Mouse (Mus musculus): ENCODE results near the gene A930004D18Rik. TPM values are rescaled to one million over a fixed set of nuclear protein-coding genes. Genes with fewer than 3 reads are reported as not detected.

A930004D18Rik gene
- polyA plus RNA-seq (2012; rRNA removed) = 0.52 and 0.70 TPM in 2 replicates

DNA sequence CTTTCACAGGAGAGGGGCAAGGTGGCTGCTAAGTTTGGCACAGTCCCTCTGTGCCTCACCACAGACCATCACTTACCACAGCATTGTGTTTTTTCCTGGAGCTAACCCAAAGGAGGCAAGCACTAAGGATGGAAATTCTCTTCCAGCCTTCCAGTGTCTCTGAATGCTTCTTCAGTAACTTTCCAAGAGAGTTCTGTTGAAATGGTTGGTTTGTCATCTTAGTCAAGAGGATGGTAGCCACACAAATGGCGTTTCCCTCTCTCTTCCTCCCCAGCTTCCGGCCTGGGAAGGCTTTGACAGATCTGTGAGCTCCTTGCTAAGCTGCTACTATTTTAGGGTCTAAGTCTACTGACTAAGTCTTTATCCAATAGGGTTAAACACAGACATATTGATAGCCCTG, at the start of gene A930004D18Rik:
Gene A930004D18Rik, minus strand, starts transcription at position 247 of the 400 bp plus-strand sequence.
- Histone ChIP-seq H3K36me3 (ENCODE audit: control insufficient read depth, insufficient read depth, low read length) (no peaks in the 10 kb centered on the region), H3K27me3 (ENCODE audit: control insufficient read depth, insufficient read depth, low read length) (peaks cover 7% of the 10 kb centered on the region), H3K4me1 (ENCODE audit: control insufficient read depth, insufficient read depth, insufficient read length, low read length) (no peaks in the 10 kb centered on the region), H3K4me3 (ENCODE audit: low read depth, low read length) (no peak within 1 kb of the TSS), H3K27ac (ENCODE audit: insufficient read depth, low read depth, low read length) (no peak within 1 kb of the TSS)
- WGBS = 78% methylated on average over 2 of the region's 2 CpGs
- TF ChIP-seq CTCF (IDR thresholded peaks at IDR 0.05; ENCODE audit: extremely low read depth, insufficient read length, insufficient replicate concordance, low read depth, low read length) (no peak), POLR2A (IDR thresholded peaks at IDR 0.05; ENCODE audit: low read depth, low read length) (no peak)

- TF ChIP-seq POLR2A (IDR thresholded peaks at IDR 0.05; ENCODE audit: low read depth, low read length) (no peak), CTCF (IDR thresholded peaks at IDR 0.05; ENCODE audit: extremely low read depth, insufficient read length, insufficient replicate concordance, low read depth, low read length) (no peak)
- Histone ChIP-seq H3K4me3 (ENCODE audit: low read depth, low read length) (no peak overlapping the region), H3K27ac (ENCODE audit: insufficient read depth, low read depth, low read length) (no peak overlapping the region), H3K27me3 (ENCODE audit: control insufficient read depth, insufficient read depth, low read length) (no peaks in the 10 kb centered on the region), H3K4me1 (ENCODE audit: control insufficient read depth, insufficient read depth, insufficient read length, low read length) (no peaks in the 10 kb centered on the region), H3K36me3 (ENCODE audit: control insufficient read depth, insufficient read depth, low read length) (peaks cover 43% of the 10 kb centered on the region)
- WGBS = 92% methylated on average over 2 of the region's 2 CpGs
Measured at GRCm38 (mm10) chr2:18080182-18080860, 42.8 kb upstream of the A930004D18Rik start.

DNA sequence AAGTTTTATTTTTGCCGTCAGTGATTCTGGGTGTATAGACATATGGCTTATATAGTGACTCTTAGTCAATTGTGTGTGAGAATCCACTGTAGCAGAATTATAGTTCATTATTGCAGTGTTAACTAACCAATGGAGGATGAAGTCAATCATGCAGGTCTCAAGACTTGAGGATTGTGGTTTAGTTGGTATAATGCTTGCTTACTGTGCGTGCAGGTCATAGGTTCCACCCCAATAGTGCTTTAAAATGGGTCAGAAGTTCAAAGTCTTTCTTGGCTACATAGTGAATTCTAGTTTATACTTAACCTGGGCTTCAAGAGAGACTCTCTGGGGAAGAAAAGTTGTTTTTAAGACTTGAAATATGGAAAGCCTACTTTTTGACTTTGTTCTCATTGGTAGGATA, 34.4 kb upstream of the A930004D18Rik start:
- H3K4me1 ChIP-seq (ENCODE audit: control insufficient read depth, insufficient read depth, insufficient read length, low read length) = peaks cover 2% of the 10 kb centered on the region; the same call in 1 of the 2 replicates
- 64% methylated on average over 2 of the region's 2 CpGs for WGBS
- H3K4me3 ChIP-seq (ENCODE audit: low read depth, low read length) = no peak overlapping the region
- TF ChIP-seq CTCF (IDR thresholded peaks at IDR 0.05; ENCODE audit: extremely low read depth, insufficient read length, insufficient replicate concordance, low read depth, low read length) = no peak
- no peak for TF ChIP-seq POLR2A (IDR thresholded peaks at IDR 0.05; ENCODE audit: low read depth, low read length)
- H3K27ac ChIP-seq (ENCODE audit: insufficient read depth, low read depth, low read length) = no peak overlapping the region
- no peaks in the 10 kb centered on the region for H3K27me3 ChIP-seq (ENCODE audit: control insufficient read depth, insufficient read depth, low read length)
- H3K36me3 ChIP-seq (ENCODE audit: control insufficient read depth, insufficient read depth, low read length) = peaks cover 23% of the 10 kb centered on the region

GRCm38 (mm10) chr2:18068071-18068796, 30.7 kb upstream of the A930004D18Rik start:
- Histone ChIP-seq H3K4me3 (ENCODE audit: low read depth, low read length) (no peak overlapping the region), H3K4me1 (ENCODE audit: control insufficient read depth, insufficient read depth, insufficient read length, low read length) (peaks cover 5% of the 10 kb centered on the region), H3K36me3 (ENCODE audit: control insufficient read depth, insufficient read depth, low read length) (peaks cover 11% of the 10 kb centered on the region), H3K27ac (ENCODE audit: insufficient read depth, low read depth, low read length) (no peak overlapping the region), H3K27me3 (ENCODE audit: control insufficient read depth, insufficient read depth, low read length) (no peaks in the 10 kb centered on the region)
- WGBS = 92% methylated on average over 4 of the region's 4 CpGs
- TF ChIP-seq POLR2A (IDR thresholded peaks at IDR 0.05; ENCODE audit: low read depth, low read length) (no peak), CTCF (IDR thresholded peaks at IDR 0.05; ENCODE audit: extremely low read depth, insufficient read length, insufficient replicate concordance, low read depth, low read length) (no peak)

DNA sequence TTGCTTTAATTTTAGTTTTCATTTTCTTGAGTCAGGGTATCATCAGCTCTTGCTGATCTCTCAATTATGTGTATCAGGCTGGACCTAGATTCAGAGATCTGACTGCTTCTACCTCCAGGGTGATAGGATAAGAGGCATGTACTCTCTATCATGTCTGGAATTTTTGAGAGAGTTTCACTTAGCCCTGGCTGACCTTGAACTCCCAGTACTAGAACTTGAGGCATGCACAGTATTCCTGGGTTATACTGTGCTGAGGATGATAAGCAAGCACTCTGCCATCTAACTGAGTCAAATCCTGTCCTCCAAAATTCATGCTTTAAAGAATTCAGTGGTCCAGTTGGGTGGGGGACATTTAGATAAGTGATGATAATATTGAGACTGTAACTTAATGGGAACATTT, 28.9 kb upstream of the A930004D18Rik start:
- H3K36me3 ChIP-seq (ENCODE audit: control insufficient read depth, insufficient read depth, low read length) = peaks cover 10% of the 10 kb centered on the region
- no peak overlapping the region for H3K27ac ChIP-seq (ENCODE audit: insufficient read depth, low read depth, low read length)
- H3K4me3 ChIP-seq (ENCODE audit: low read depth, low read length) = no peak overlapping the region
- no peaks in the 10 kb centered on the region for H3K27me3 ChIP-seq (ENCODE audit: control insufficient read depth, insufficient read depth, low read length)
- no peak for TF ChIP-seq POLR2A (IDR thresholded peaks at IDR 0.05; ENCODE audit: low read depth, low read length)
- TF ChIP-seq CTCF (IDR thresholded peaks at IDR 0.05; ENCODE audit: extremely low read depth, insufficient read length, insufficient replicate concordance, low read depth, low read length) = no peak
- H3K4me1 ChIP-seq (ENCODE audit: control insufficient read depth, insufficient read depth, insufficient read length, low read length) = peaks cover 5% of the 10 kb centered on the region

GRCm38 (mm10) chr2:18065708-18066030, 28.1 kb upstream of the A930004D18Rik start:
- Histone ChIP-seq H3K36me3 (ENCODE audit: control insufficient read depth, insufficient read depth, low read length) (peaks cover 7% of the 10 kb centered on the region), H3K4me1 (ENCODE audit: control insufficient read depth, insufficient read depth, insufficient read length, low read length) (peaks cover 5% of the 10 kb centered on the region), H3K27ac (ENCODE audit: insufficient read depth, low read depth, low read length) (peak overlapping the region; percentile 21; the same call in 1 of the 2 replicates), H3K27me3 (ENCODE audit: control insufficient read depth, insufficient read depth, low read length) (no peaks in the 10 kb centered on the region), H3K4me3 (ENCODE audit: low read depth, low read length) (peak overlapping the region; percentile 72)
- 18% methylated on average over 6 of the region's 6 CpGs for WGBS
- no peak for TF ChIP-seq CTCF (IDR thresholded peaks at IDR 0.05; ENCODE audit: extremely low read depth, insufficient read length, insufficient replicate concordance, low read depth, low read length)
- TF ChIP-seq POLR2A (IDR thresholded peaks at IDR 0.05; ENCODE audit: low read depth, low read length) = no peak

- WGBS = under 1% methylated on average over 79 of the region's 85 CpGs
- Histone ChIP-seq H3K4me3 (ENCODE audit: low read depth, low read length) (peak overlapping the region; percentile 84), H3K27me3 (ENCODE audit: control insufficient read depth, insufficient read depth, low read length) (no peaks in the 10 kb centered on the region), H3K36me3 (ENCODE audit: control insufficient read depth, insufficient read depth, low read length) (peaks cover 7% of the 10 kb centered on the region), H3K4me1 (ENCODE audit: control insufficient read depth, insufficient read depth, insufficient read length, low read length) (peaks cover 5% of the 10 kb centered on the region), H3K27ac (ENCODE audit: insufficient read depth, low read depth, low read length) (peak overlapping the region; percentile 93)
- TF ChIP-seq CTCF (IDR thresholded peaks at IDR 0.05; ENCODE audit: extremely low read depth, insufficient read length, insufficient replicate concordance, low read depth, low read length) = no peak
- TF ChIP-seq POLR2A (IDR thresholded peaks at IDR 0.05; ENCODE audit: low read depth, low read length) = peak; percentile 42
Measured at GRCm38 (mm10) chr2:18064941-18065707, 27.6 kb upstream of the A930004D18Rik start.

Measured in small intestine, adult 2 months (tissue).